Mouse (Mus musculus): ENCODE measurements around the gene Fabp7. TPM values are rescaled to one million over a fixed set of nuclear protein-coding genes. Genes with fewer than 3 reads are reported as not detected.

The Fabp7 gene
- total RNA-seq, 1 experiment, result 0.27 TPM

GRCm38 (mm10) chr10:57835982-57836381, 51.3 kb downstream of the Fabp7 start:
- H3K4me3 ChIP-seq (ENCODE audit: insufficient read depth in 1 of 2, low read depth in 1 of 2, low read length in 2 of 2, poor library complexity in 1 of 2, severe bottlenecking in 1 of 2), result no peak overlapping the region
- no peak overlapping the region for H3K27ac ChIP-seq (ENCODE audit: insufficient read depth, low read depth, low read length, poor library complexity, severe bottlenecking)
- no peak for TF ChIP-seq HCFC1 (IDR thresholded peaks at IDR 0.05; ENCODE audit: borderline replicate concordance, insufficient read depth, low read length)
- no peak for TF ChIP-seq CHD2 (IDR thresholded peaks at IDR 0.05; ENCODE audit: low read depth, low read length)
- no peak for TF ChIP-seq ZC3H11A (IDR thresholded peaks at IDR 0.05; ENCODE audit: borderline replicate concordance, low read depth, low read length)
- no peak for TF ChIP-seq ZNF384 (IDR thresholded peaks at IDR 0.05; ENCODE audit: low read depth, low read length)
- no peak for TF ChIP-seq MAFK (IDR thresholded peaks at IDR 0.05; ENCODE audit: insufficient read depth, low read depth, low read length)
- no peaks in the 10 kb centered on the region for H3K36me3 ChIP-seq (ENCODE audit: control insufficient read depth, insufficient read depth, low read length, poor library complexity, severe bottlenecking)
- in situ Hi-C loops (cut with MboI; ENCODE audit: low sequenced_read_pairs in 2 of 2, unreplicated experiment in 2 of 2), result no loop called here
- DNase-seq (ENCODE audit: low read depth, low spot score), result no peak
- H3K9ac ChIP-seq (ENCODE audit: insufficient read depth, low read depth, low read length, poor library complexity, severe bottlenecking), result no peak overlapping the region
- no peaks in the 10 kb centered on the region for H3K9me3 ChIP-seq (ENCODE audit: control insufficient read depth, insufficient read depth, low read depth, low read length)
- no peaks in the 10 kb centered on the region for H3K4me1 ChIP-seq (ENCODE audit: control insufficient read depth in 2 of 2, insufficient read depth in 2 of 2, low read length in 2 of 2, poor library complexity in 1 of 2)

Other genes with a start within 250 kb of the Fabp7 start
- 0.48 and 0.76 TPM in 2 replicates for gene Pkib, start 152.9 kb upstream of the Fabp7 start, total RNA-seq (2012; rRNA removed)
- 0.21 and 0.49 TPM in 2 replicates for gene Smpdl3a, start 9.5 kb downstream of the Fabp7 start, total RNA-seq (2012; rRNA removed)